Mouse (Mus musculus): ENCODE measurements around the gene G3bp1.
A peak's percentile ranks its signal among the peaks of the same experiment; 100 is the strongest.

G3bp1 gene

GRCm38 (mm10) chr11:55469048-55469843 is at the start of gene G3bp1:
G3bp1 (plus strand) TSS chr11:55469685.
- peak; percentile 100 for DNase-seq (ENCODE audit: low spot score in 2 of 2)

GRCm38 (mm10) chr11:55422978-55423377 is 46.5 kb upstream of the G3bp1 start, which contains the start of gene Sparc:
Sparc (minus strand) TSS chr11:55423183.
- no peak for DNase-seq (ENCODE audit: low spot score in 2 of 2)

- no peak for DNase-seq (ENCODE audit: low spot score in 2 of 2)
These were observed 45.7 kb upstream of the G3bp1 start for GRCm38 (mm10) chr11:55423756-55424155.

GRCm38 (mm10) chr11:55424746-55425360 is 44.6 kb upstream of the G3bp1 start:
- DNase-seq (ENCODE audit: low spot score in 2 of 2) = no peak

GRCm38 (mm10) chr11:55428186-55429012 is 41.1 kb upstream of the G3bp1 start:
- peak in 1 of 2 experiments; percentile 39 for DNase-seq (ENCODE audit: low spot score in 2 of 2)

GRCm38 (mm10) chr11:55429973-55430372 is 39.5 kb upstream of the G3bp1 start:
- no peak for DNase-seq (ENCODE audit: low spot score in 2 of 2)

GRCm38 (mm10) chr11:55432981-55433380 is 36.5 kb upstream of the G3bp1 start:
- DNase-seq (ENCODE audit: low spot score in 2 of 2) = no peak

GRCm38 (mm10) chr11:55436089-55436488 is 33.4 kb upstream of the G3bp1 start:
- no peak for DNase-seq (ENCODE audit: low spot score in 2 of 2)

GRCm38 (mm10) chr11:55438031-55438430 is 31.5 kb upstream of the G3bp1 start:
- DNase-seq (ENCODE audit: low spot score in 2 of 2) = peak; percentile 35 to 44

- DNase-seq (ENCODE audit: low spot score in 2 of 2) = no peak
These were observed 29.8 kb upstream of the G3bp1 start for GRCm38 (mm10) chr11:55439718-55440117.

- DNase-seq (ENCODE audit: low spot score in 2 of 2) = no peak
These were observed 24.7 kb upstream of the G3bp1 start for GRCm38 (mm10) chr11:55444772-55445171.

GRCm38 (mm10) chr11:55446579-55446978 is 22.9 kb upstream of the G3bp1 start:
- peak in 1 of 2 experiments; percentile 81 for DNase-seq (ENCODE audit: low spot score in 2 of 2)

- DNase-seq (ENCODE audit: low spot score in 2 of 2) = no peak
These were observed 20.0 kb upstream of the G3bp1 start for GRCm38 (mm10) chr11:55449531-55449930.

- DNase-seq (ENCODE audit: low spot score in 2 of 2) = no peak
These were observed 19.2 kb upstream of the G3bp1 start for GRCm38 (mm10) chr11:55450311-55450710.

- DNase-seq (ENCODE audit: low spot score in 2 of 2) = no peak
These were observed 15.8 kb upstream of the G3bp1 start for GRCm38 (mm10) chr11:55453640-55454039.

GRCm38 (mm10) chr11:55455166-55455565 is 14.3 kb upstream of the G3bp1 start:
- no peak for DNase-seq (ENCODE audit: low spot score in 2 of 2)

GRCm38 (mm10) chr11:55458501-55458900 is 11.0 kb upstream of the G3bp1 start:
- DNase-seq (ENCODE audit: low spot score in 2 of 2) = no peak

GRCm38 (mm10) chr11:55459850-55460558 is 9.5 kb upstream of the G3bp1 start:
- no peak for DNase-seq (ENCODE audit: low spot score in 2 of 2)

- no peak for DNase-seq (ENCODE audit: low spot score in 2 of 2)
These were observed 8.9 kb upstream of the G3bp1 start for GRCm38 (mm10) chr11:55460559-55461018.

- DNase-seq (ENCODE audit: low spot score in 2 of 2) = peak; percentile 92 to 93
These were observed 8.4 kb upstream of the G3bp1 start, which contains the start of gene Atox1 for GRCm38 (mm10) chr11:55461019-55461645. Atox1 (minus strand) TSS chr11:55461239.

- no peak for DNase-seq (ENCODE audit: low spot score in 2 of 2)
These were observed 7.3 kb upstream of the G3bp1 start for GRCm38 (mm10) chr11:55462149-55462548.
